ENCODE assay signal across 8 mouse cellular contexts in the genomic region with DNA sequence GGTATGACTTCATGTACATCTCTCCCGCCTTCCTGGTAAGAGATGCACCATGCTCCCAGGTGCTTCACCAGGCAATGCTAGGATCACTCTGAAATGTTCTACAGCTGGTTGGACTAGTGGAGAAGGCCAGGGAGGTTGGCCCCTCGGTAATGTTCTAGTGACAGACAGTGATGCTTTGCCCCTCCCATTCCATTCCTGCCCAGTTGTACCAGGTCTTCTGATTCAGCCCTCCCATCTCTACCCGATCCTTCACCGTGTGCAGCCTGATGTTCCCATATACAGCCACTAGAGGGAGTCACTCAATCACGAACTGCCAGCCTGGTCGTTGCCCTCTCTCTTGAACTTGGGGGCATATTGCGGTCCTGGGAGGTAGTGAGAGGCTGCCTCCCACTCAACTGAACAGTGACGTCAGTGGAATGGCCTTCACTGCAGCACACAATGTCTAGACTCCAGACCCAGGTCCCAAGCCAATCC. TPM values are rescaled to one million over a fixed set of nuclear protein-coding genes. Genes with fewer than 3 reads are reported as not detected.
DNase-seq lines count a peak whose midpoint lies in the region; ATAC-seq lines count a peak whose summit lies in the region.

No protein-coding gene starts in this region.

- H3K27ac ChIP-seq in heart, embryonic 11.5 days (ENCODE audit: low read depth, low read length), result no peak overlapping the region
- H3K27ac ChIP-seq in kidney, embryonic 15.5 days, result no peak overlapping the region
- H3K27ac ChIP-seq in liver, embryonic 12.5 days, result no peak overlapping the region
- no peak overlapping the region for H3K27ac ChIP-seq in neural tube, embryonic 12.5 days

- no peak overlapping the region for H3K9ac ChIP-seq in heart, embryonic 11.5 days (ENCODE audit: low read depth, low read length)
- H3K9ac ChIP-seq in kidney, embryonic 15.5 days, result no peak overlapping the region
- no peak overlapping the region for H3K9ac ChIP-seq in liver, embryonic 12.5 days
- H3K9ac ChIP-seq in neural tube, embryonic 12.5 days, result no peak overlapping the region

- no peak overlapping the region for H3K4me2 ChIP-seq in heart, embryonic 11.5 days
- no peak overlapping the region for H3K4me2 ChIP-seq in kidney, embryonic 15.5 days
- no peak overlapping the region for H3K4me2 ChIP-seq in liver, embryonic 12.5 days
- no peak overlapping the region for H3K4me2 ChIP-seq in neural tube, embryonic 12.5 days (replicated peaks)

- H3K27me3 ChIP-seq in heart, embryonic 11.5 days (ENCODE audit: control insufficient read depth, insufficient read depth, low read length), result no peaks in the 10 kb centered on the region
- no peaks in the 10 kb centered on the region; the same call in 1 of the 2 replicates for H3K27me3 ChIP-seq in kidney, embryonic 15.5 days
- no peaks in the 10 kb centered on the region; the same call in 1 of the 2 replicates for H3K27me3 ChIP-seq in liver, embryonic 12.5 days (replicated peaks)
- H3K27me3 ChIP-seq in neural tube, embryonic 12.5 days (replicated peaks), result 0 out of 2 replicates have a peak, but pooled peaks cover 3% of the 10 kb centered on the region

- H3K4me1 ChIP-seq in heart, embryonic 11.5 days (ENCODE audit: control insufficient read depth, insufficient read depth, low read length), result no peaks in the 10 kb centered on the region
- no peaks in the 10 kb centered on the region for H3K4me1 ChIP-seq in kidney, embryonic 15.5 days
- no peaks in the 10 kb centered on the region for H3K4me1 ChIP-seq in liver, embryonic 12.5 days
- no peaks in the 10 kb centered on the region for H3K4me1 ChIP-seq in neural tube, embryonic 12.5 days

- no peaks in the 10 kb centered on the region for H3K9me3 ChIP-seq in heart, embryonic 11.5 days (replicated peaks; ENCODE audit: control insufficient read depth, low read length)
- no peaks in the 10 kb centered on the region for H3K9me3 ChIP-seq in kidney, embryonic 15.5 days (replicated peaks)
- H3K9me3 ChIP-seq in liver, embryonic 12.5 days (replicated peaks), result no peaks in the 10 kb centered on the region
- no peaks in the 10 kb centered on the region for H3K9me3 ChIP-seq in neural tube, embryonic 12.5 days

- peak; percentile 39 for DNase-seq in CD4-positive helper T cell, adult 2 months (ENCODE audit: low read depth, low spot score)
- DNase-seq in adrenal gland, adult 18-20 months (ENCODE audit: low spot score in 2 of 2), result peak; percentile 36 to 51
- peak; percentile 83 for DNase-seq in embryo, embryonic 10.5 days (ENCODE audit: low spot score)
- DNase-seq in thymus, postnatal 14 days, result peak; percentile 55

- WGBS in heart, embryonic 11.5 days (ENCODE audit: insufficient replicate concordance), result 13% methylated on average over 8 of the region's 8 CpGs
- WGBS in kidney, embryonic 15.5 days, result 11% methylated on average over 8 of the region's 8 CpGs
- WGBS in liver, embryonic 12.5 days (ENCODE audit: insufficient replicate concordance), result 12% methylated on average over 8 of the region's 8 CpGs
- 15% methylated on average over 8 of the region's 8 CpGs for WGBS in neural tube, embryonic 12.5 days

- H3K4me3 ChIP-seq in heart, embryonic 11.5 days (ENCODE audit: low read depth, low read length), result no peak overlapping the region
- H3K4me3 ChIP-seq in kidney, embryonic 15.5 days (replicated peaks), result no peak overlapping the region
- no peak overlapping the region for H3K4me3 ChIP-seq in liver, embryonic 12.5 days
- no peak overlapping the region for H3K4me3 ChIP-seq in neural tube, embryonic 12.5 days

- ATAC-seq in heart, embryonic 11.5 days (replicated peaks; ENCODE audit: insufficient number of reproducible peaks, low FRiP score, low TSS enrichment), result 0 out of 2 replicates have a peak, but pooled peaks have one; percentile 49
- peak; percentile 61; the same call in 1 of the 2 replicates for ATAC-seq in kidney, embryonic 15.5 days (replicated peaks; ENCODE audit: low FRiP score)
- 0 out of 2 replicates have a peak, but pooled peaks have one; percentile 21 for ATAC-seq in liver, embryonic 12.5 days
- peak; percentile 58 for ATAC-seq in neural tube, embryonic 12.5 days (ENCODE audit: low FRiP score, low read depth)

- no peaks in the 10 kb centered on the region for H3K36me3 ChIP-seq in heart, embryonic 11.5 days (ENCODE audit: control insufficient read depth, insufficient read depth, low read length)
- H3K36me3 ChIP-seq in kidney, embryonic 15.5 days, result no peaks in the 10 kb centered on the region
- H3K36me3 ChIP-seq in liver, embryonic 12.5 days, result no peaks in the 10 kb centered on the region
- no peaks in the 10 kb centered on the region for H3K36me3 ChIP-seq in neural tube, embryonic 12.5 days

RNA-seq across cellular contexts. Expression of gene Rspo4, which starts 33.3 kb away (rescaled TPM):
- total RNA-seq in adrenal gland, adult 18-20 months (2021), result 1 to 10 TPM in 1 of 2 experiments, under 1 TPM in 1; 0.70 to 2.8 TPM
- polyA plus RNA-seq in heart, embryonic 11.5 days (2014; fragmentation: Nextera tagmentation; extraction: Ambion mirVana), result 0.10 and 0.24 TPM in 2 replicates
- 0.06 TPM in 1 of 2 replicates, not detected in the other for polyA plus RNA-seq in kidney, embryonic 15.5 days (2015; fragmentation: Nextera tagmentation; extraction: Ambion mirVana)
- polyA plus RNA-seq in liver, embryonic 12.5 days (2016; fragmentation: Nextera tagmentation; extraction: Ambion mirVana), result 0.11 TPM in 1 of 2 replicates, not detected in the other
- polyA plus RNA-seq in neural tube, embryonic 12.5 days (2016; fragmentation: Nextera tagmentation; extraction: Ambion mirVana), result 0.27 and 0.38 TPM in 2 replicates

RNA-seq across cellular contexts. Expression of gene Angpt4, which starts 35.0 kb away (rescaled TPM):
- total RNA-seq in adrenal gland, adult 18-20 months (2021), result 1 to 10 TPM in 1 of 2 experiments, under 1 TPM in 1; 0.36 to 1.2 TPM
- 0.21 and 0.30 TPM in 2 replicates for polyA plus RNA-seq in heart, embryonic 11.5 days (2014; fragmentation: Nextera tagmentation; extraction: Ambion mirVana)
- 2.1 and 2.7 TPM in 2 replicates for polyA plus RNA-seq in kidney, embryonic 15.5 days (2015; fragmentation: Nextera tagmentation; extraction: Ambion mirVana)
- polyA plus RNA-seq in liver, embryonic 12.5 days (2016; fragmentation: Nextera tagmentation; extraction: Ambion mirVana), result 0.05 and 0.08 TPM in 2 replicates
- 0.39 and 0.84 TPM in 2 replicates for polyA plus RNA-seq in neural tube, embryonic 12.5 days (2016; fragmentation: Nextera tagmentation; extraction: Ambion mirVana)
